Mouse (Mus musculus): Measurements from ENCODE around the gene Chchd6.

GRCm38 (mm10) chr6:89455523-89456000, 139.9 kb downstream of the Chchd6 start:
- no peak for TF ChIP-seq EP300 (IDR thresholded peaks at IDR 0.05; ENCODE audit: low read depth)
- TF ChIP-seq CTCF (IDR thresholded peaks at IDR 0.05; ENCODE audit: low read depth) = 0 out of 2 replicates have a peak, but pooled peaks have one; percentile 32
